Mouse (Mus musculus) brain, embryonic 14.5 days (tissue): Measurements from ENCODE around the gene Kif1c. TPM values are rescaled to one million over a fixed set of nuclear protein-coding genes. Genes with fewer than 3 reads are reported as not detected.

Experiments
- DNase-seq: peaks from one replicate; pipeline ENCODE4 v3.0.0-alpha.2; 2011; ENCODE audit warnings: low read depth
- CTCF ChIP-seq: fragments of 200-500 bp; IDR thresholded peaks from 2 replicates; pipeline ENCODE4 v1.5.1; 2012; ENCODE audit warnings: inconsistent platforms, mild to moderate bottlenecking, moderate library complexity, borderline replicate concordance; ENCODE audit not compliant: insufficient read depth, insufficient read length; ENCODE audit errors: extremely low read depth
- POLR2A ChIP-seq: fragments of 200-500 bp; IDR thresholded peaks from 2 replicates; pipeline ENCODE4 v1.6.1; 2012; ENCODE audit warnings: mild to moderate bottlenecking, inconsistent platforms, borderline replicate concordance; ENCODE audit not compliant: poor library complexity, insufficient read depth, insufficient read length, severe bottlenecking; ENCODE audit errors: extremely low read depth
- polyA plus RNA-seq: library from polyadenylated mRNA; depleted of rRNA; stranded (reverse); fragments of >200 nt; gene quantifications from 2 replicates; pipeline ENCODE4 v1.2.3, GENCODE M21; 2012; rRNA removed

Gene Kif1c
- polyA plus RNA-seq: 15.7 and 23.0 TPM in 2 replicates

- TF ChIP-seq POLR2A (peak; percentile 73; the same call in 1 of the 2 replicates), CTCF (no peak)
- DNase-seq: peak; percentile 98
Measured at GRCm38 (mm10) chr11:70699722-70700556, at the start of gene Kif1c, which contains the start of gene Inca1. Gene Kif1c, plus strand, starts transcription at chr11:70700548. Gene Inca1, minus strand, starts transcription at chr11:70700155.

- TF ChIP-seq POLR2A (no peak), CTCF (no peak)
- no peak for DNase-seq
Measured at GRCm38 (mm10) chr11:70651391-70651790, 49.0 kb upstream of the Kif1c start.

DNA sequence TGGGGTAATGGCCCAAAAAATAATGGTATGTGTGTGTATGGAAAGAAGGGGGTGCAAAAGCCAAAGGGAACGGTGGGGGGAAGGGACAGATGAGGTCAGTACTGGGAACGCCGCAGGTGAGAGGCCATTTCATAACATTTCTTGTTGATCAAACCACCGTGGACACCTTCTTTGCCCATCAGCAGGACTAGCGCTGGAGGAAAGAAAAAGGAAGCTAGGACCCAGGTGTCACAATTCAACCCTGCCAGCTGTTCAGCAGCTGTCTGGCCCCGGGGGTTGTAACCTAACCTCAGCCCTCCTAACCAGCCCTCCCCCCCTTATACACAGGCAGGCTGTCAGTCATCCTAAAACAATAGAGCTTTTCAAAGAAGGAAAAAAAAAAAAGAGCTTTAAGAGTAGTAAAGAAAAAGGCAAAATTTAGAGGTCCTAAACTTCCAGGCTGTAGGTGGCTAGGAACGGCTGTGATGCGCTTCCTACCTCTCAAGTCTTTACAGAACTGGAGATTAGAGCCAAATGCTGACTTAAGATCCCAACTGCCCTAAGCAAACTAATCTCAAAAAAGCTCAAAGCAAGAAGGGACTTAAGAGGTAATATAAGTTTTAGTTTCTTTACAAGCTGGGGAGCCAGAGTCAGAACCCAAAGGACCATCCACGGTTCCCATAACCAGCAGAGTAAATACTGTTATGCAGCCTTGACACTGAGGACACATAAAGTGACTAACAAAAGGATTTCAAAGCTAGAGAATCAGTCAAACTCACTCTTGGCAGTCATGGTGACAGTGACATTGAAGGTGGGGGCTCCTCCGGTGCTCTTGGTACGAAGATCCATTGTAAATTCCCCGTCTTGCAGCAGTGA is 48.1 kb upstream of the Kif1c start:
- no peak for DNase-seq
- no peak for TF ChIP-seq POLR2A

DNA sequence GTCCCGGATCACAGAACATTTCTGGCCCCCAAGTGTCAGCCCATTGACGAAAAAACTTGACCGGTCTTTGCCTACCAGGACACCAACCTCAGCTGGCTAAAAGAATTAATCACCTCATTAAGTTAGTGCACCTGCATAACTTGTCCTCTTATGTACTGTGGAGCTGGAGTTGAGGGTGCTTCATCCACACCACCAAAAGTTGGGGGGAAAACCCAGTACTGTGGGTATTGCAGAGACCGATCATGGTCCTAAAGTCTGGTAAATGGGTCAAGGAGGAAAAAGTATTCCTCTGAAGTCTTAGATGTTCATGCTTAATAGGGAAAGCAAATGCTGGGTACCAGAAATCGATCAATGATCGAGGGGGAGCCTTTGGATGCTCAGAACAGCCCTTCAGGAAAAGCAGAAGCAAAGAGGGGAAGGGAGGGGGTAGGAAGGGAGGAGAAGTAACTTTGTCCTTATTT is 47.4 kb upstream of the Kif1c start:
- no peak for DNase-seq
- TF ChIP-seq CTCF: no peak
- TF ChIP-seq POLR2A: no peak

- peak; percentile 83 for DNase-seq
- no peak for TF ChIP-seq CTCF
- TF ChIP-seq POLR2A: 0 out of 2 replicates have a peak, but pooled peaks have one; percentile 42
Measured at GRCm38 (mm10) chr11:70653345-70654197, 46.8 kb upstream of the Kif1c start.

GRCm38 (mm10) chr11:70654198-70654922 is 46.0 kb upstream of the Kif1c start, which contains the start of gene Pfn1:
Gene Pfn1, minus strand, starts transcription at chr11:70654644.
- DNase-seq: peak; percentile 91

GRCm38 (mm10) chr11:70654923-70655570 is 45.3 kb upstream of the Kif1c start:
- TF ChIP-seq CTCF (no peak), POLR2A (peak; percentile 79)
- peak; percentile 92 for DNase-seq

More at GRCm38 (mm10) chr11:70654198-70654922, 46.0 kb upstream of the Kif1c start, which contains the start of gene Pfn1:
- TF ChIP-seq POLR2A: peak; percentile 92
- TF ChIP-seq CTCF: no peak

DNA sequence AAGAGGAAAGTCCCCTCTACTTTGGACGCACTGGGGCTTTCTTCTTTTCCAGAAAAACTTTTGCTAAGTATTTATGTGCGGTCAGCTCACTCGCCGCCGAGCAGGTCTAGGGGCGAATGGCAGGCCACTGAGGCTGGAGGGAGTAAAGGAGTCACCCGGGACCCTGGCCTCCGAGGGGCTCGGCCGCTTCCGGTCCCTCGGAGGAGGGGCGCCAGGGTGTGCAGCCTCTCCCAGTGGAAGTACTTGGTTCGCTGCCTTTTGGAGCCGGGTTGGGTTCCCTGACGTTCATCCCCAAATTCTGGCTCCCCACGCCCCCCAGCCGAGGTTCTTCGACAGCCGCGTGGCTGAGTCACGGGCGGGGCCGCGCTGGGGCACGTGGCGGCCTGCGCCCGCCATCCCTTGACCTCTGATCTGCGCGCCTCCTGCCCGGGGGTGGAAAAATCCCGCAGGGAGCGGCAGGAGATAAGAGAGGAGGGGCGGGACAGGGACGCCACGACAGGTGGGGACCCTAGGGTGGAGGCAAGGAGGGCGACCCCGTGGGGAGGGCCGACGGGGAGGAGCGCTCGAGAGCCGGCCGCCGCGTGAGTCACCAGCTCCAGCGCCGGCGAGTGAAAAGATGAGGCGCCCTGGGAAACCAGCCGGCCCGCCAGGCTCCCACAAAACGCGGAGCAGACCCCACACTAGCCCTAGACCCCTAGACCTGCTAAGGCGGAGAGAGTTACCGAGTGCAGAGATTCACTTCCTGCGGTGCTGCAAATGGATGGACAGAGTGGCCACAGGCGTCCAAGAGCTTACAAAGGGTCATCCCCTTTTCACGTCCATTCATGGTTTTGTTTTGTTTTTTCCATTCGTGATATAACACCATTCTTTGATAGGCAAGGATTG is 44.5 kb upstream of the Kif1c start:
- peak; percentile 65 for DNase-seq
- TF ChIP-seq POLR2A (no peak), CTCF (no peak)

- peak; percentile 25 for DNase-seq
- TF ChIP-seq CTCF (no peak), POLR2A (no peak)
Measured at GRCm38 (mm10) chr11:70656456-70656927, 43.9 kb upstream of the Kif1c start.
